Mouse (Mus musculus): ENCODE results near the gene Oxnad1. TPM values are rescaled to one million over a fixed set of nuclear protein-coding genes. Genes with fewer than 3 reads are reported as not detected.
A peak's percentile ranks its signal among the peaks of the same experiment; 100 is the strongest.

Oxnad1 gene
- total and polyA plus RNA-seq, 3 experiments, result 47.6 to 111 (median 77.7) TPM

- H3K36me3 ChIP-seq (replicated peaks in 1 of 2; ENCODE audit: control insufficient read depth in 1 of 2, insufficient read depth in 1 of 2, low read length in 1 of 2), result peaks cover 12 to 30% of the 10 kb centered on the region in 2 experiments
- H3K79me2 ChIP-seq (replicated peaks; ENCODE audit: control insufficient read depth, extremely low read depth, insufficient read depth, poor library complexity, severe bottlenecking), result peaks cover 17% of the 10 kb centered on the region
- dilution Hi-C loops (cut with MboI; ENCODE audit: extremely low pct_ligation_motif_present, extremely low pct_unique_long_range_greater_than_20kb, low sequenced_read_pairs) (no loop called here), in situ Hi-C loops (cut with MboI; ENCODE audit: low pct_ligation_motif_present, low pct_unique_long_range_greater_than_20kb, low sequenced_read_pairs) (loop anchor here (10.0 kb wide), 1 partner anchor 429 kb away; no protein-coding TSS in a partner anchor)
- peaks cover 2% of the 10 kb centered on the region for H3K9me3 ChIP-seq (replicated peaks; ENCODE audit: low read length)
- no peak overlapping the region for H3K4me2 ChIP-seq (ENCODE audit: insufficient read depth, low read depth, poor library complexity, severe bottlenecking)
- H3K27ac ChIP-seq (ENCODE audit: insufficient read depth, low read depth), result no peak overlapping the region
- H3K9ac ChIP-seq (ENCODE audit: insufficient read depth, low read depth), result no peak overlapping the region
- peaks cover 0 to 11% of the 10 kb centered on the region in 2 experiments; a peak in 2 of 4 replicates for H3K4me1 ChIP-seq (ENCODE audit: control insufficient read depth in 1 of 2, insufficient read depth in 2 of 2)
- DNase-seq (ENCODE audit: extremely low read depth), result no peak
- H3K4me3 ChIP-seq (replicated peaks in 1 of 3; ENCODE audit: low read depth in 2 of 3, low read length in 2 of 3, poor library complexity in 1 of 3), result no peak overlapping the region
- no peak for TF ChIP-seq USF1 (IDR thresholded peaks at IDR 0.05; ENCODE audit: low read depth, low read length)
- no peak for TF ChIP-seq GABPA (IDR thresholded peaks at IDR 0.05; ENCODE audit: insufficient replicate concordance, low read depth, low read length)
- TF ChIP-seq ZC3H11A (IDR thresholded peaks at IDR 0.05; ENCODE audit: low read depth, low read length), result no peak
- no peak for TF ChIP-seq SIN3A (IDR thresholded peaks at IDR 0.05; ENCODE audit: low read length)
- TF ChIP-seq MAX (IDR thresholded peaks at IDR 0.05; ENCODE audit: low read length), result no peak
- no peak for TF ChIP-seq NELFE (IDR thresholded peaks at IDR 0.05; ENCODE audit: low read depth, low read length)
- no peak for TF ChIP-seq EP300 (IDR thresholded peaks at IDR 0.05; ENCODE audit: low read length)
- TF ChIP-seq ETS1 (conservative IDR thresholded peaks at IDR 0.05; ENCODE audit: low read depth, low read length), result no peak
- no peak for TF ChIP-seq ZNF384 (IDR thresholded peaks at IDR 0.05; ENCODE audit: low read depth, low read length)
- TF ChIP-seq IRF4 (IDR thresholded peaks at IDR 0.05; ENCODE audit: low read depth, low read length), result no peak
- no peak for TF ChIP-seq POLR2AphosphoS2 (IDR thresholded peaks at IDR 0.05; ENCODE audit: low read depth, low read length)
- TF ChIP-seq JUND (conservative IDR thresholded peaks at IDR 0.05; ENCODE audit: low read depth, low read length), result no peak
- no peak for TF ChIP-seq MAFK (IDR thresholded peaks at IDR 0.05; ENCODE audit: insufficient replicate concordance, low read length)
- TF ChIP-seq BHLHE40 (IDR thresholded peaks at IDR 0.05; ENCODE audit: low read depth, low read length), result no peak
- no peak for TF ChIP-seq CHD2 (IDR thresholded peaks at IDR 0.05; ENCODE audit: low read length)
- TF ChIP-seq ZMIZ1 (IDR thresholded peaks at IDR 0.05; ENCODE audit: low read depth, low read length), result no peak
- H3K27me3 ChIP-seq (replicated peaks), result no peaks in the 10 kb centered on the region
These were observed 1.7 kb upstream of the Oxnad1 start for GRCm38 (mm10) chr14:32083466-32083865.

DNA sequence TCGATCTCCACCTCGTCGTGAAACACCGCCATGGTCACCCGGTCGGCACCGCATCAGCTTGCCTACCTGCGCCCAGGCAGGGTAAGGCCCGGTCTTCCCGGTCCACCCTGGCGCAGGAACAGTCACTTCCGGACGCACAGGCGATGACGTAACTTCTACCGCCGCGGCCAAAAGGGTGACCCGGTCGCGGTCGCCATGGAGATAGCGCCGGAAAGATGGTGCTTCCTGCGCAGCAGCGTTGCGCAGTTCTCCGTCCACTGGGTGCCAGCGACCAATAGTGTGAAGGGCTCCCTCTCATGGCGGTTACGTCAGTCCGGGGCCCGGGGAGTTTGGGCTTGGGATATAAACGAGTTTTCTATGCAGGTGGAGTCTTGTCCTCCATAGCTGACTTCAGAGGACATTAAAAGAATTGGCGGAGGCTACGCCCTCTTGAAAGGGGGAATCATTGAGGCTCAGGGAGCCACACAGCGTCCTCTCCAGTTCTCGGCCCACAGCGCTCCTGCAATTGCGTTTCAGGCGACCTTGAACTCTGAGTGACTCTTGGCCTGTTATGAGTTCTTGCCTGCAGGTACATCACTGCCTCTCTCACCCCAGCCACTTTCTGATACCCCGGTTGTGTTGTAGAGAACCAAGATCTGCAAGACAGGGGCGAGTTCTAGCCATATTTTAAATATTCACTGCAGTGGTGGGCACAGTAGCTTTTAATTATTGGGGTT lies 470 bp downstream of the Oxnad1 start, which contains the start of gene Dph3:
Gene Dph3, minus strand, starts transcription at position 244 of the 716 bp plus-strand sequence.
- Histone ChIP-seq H3K36me3 (replicated peaks in 1 of 2; ENCODE audit: control insufficient read depth in 1 of 2, insufficient read depth in 1 of 2, low read length in 1 of 2) (peaks cover 13 to 45% of the 10 kb centered on the region in 2 experiments), H3K4me1 (ENCODE audit: control insufficient read depth in 1 of 2, insufficient read depth in 2 of 2) (peaks cover 0 to 31% of the 10 kb centered on the region in 2 experiments; a peak in 2 of 4 replicates), H3K9ac (ENCODE audit: insufficient read depth, low read depth) (peak within 1 kb of the TSS; percentile 73), H3K4me3 (replicated peaks in 1 of 3; ENCODE audit: low read depth in 2 of 3, low read length in 2 of 3, poor library complexity in 1 of 3) (peak within 1 kb of the TSS; percentile 68 to 94 (median 73)), H3K9me3 (replicated peaks; ENCODE audit: low read length) (peaks cover 2% of the 10 kb centered on the region), H3K27ac (ENCODE audit: insufficient read depth, low read depth) (peak within 1 kb of the TSS; percentile 61), H3K4me2 (ENCODE audit: insufficient read depth, low read depth, poor library complexity, severe bottlenecking) (peak within 1 kb of the TSS; percentile 99), H3K79me2 (replicated peaks; ENCODE audit: control insufficient read depth, extremely low read depth, insufficient read depth, poor library complexity, severe bottlenecking) (peaks cover 26% of the 10 kb centered on the region), H3K27me3 (replicated peaks) (no peaks in the 10 kb centered on the region)
- dilution Hi-C loops (cut with MboI; ENCODE audit: extremely low pct_ligation_motif_present, extremely low pct_unique_long_range_greater_than_20kb, low sequenced_read_pairs) (no loop called here), in situ Hi-C loops (cut with MboI; ENCODE audit: low pct_ligation_motif_present, low pct_unique_long_range_greater_than_20kb, low sequenced_read_pairs) (loop anchor here (5.0 to 10.0 kb wide), 2 partner anchors 293 to 431 kb away; no protein-coding TSS in a partner anchor)
- peak; percentile 99 for DNase-seq (ENCODE audit: extremely low read depth)
- TF ChIP-seq SMC3 (IDR thresholded peaks at IDR 0.05; ENCODE audit: low read depth, low read length), result no peak
- peak; percentile 87 for TF ChIP-seq POLR2A (IDR thresholded peaks at IDR 0.05; ENCODE audit: low read depth, low read length)
- peak; percentile 87 for TF ChIP-seq SIN3A (IDR thresholded peaks at IDR 0.05; ENCODE audit: low read length)
- TF ChIP-seq TCF12 (IDR thresholded peaks at IDR 0.05; ENCODE audit: low read depth, low read length), result peak; percentile 11
- no peak for TF ChIP-seq PAX5 (IDR thresholded peaks at IDR 0.05; ENCODE audit: low read length)
- TF ChIP-seq CHD2 (IDR thresholded peaks at IDR 0.05; ENCODE audit: low read length), result no peak
- TF ChIP-seq E2F4 (IDR thresholded peaks at IDR 0.05; ENCODE audit: insufficient replicate concordance, low read depth, low read length), result no peak
- TF ChIP-seq USF1 (IDR thresholded peaks at IDR 0.05; ENCODE audit: low read depth, low read length), result no peak
- no peak for TF ChIP-seq CHD1 (IDR thresholded peaks at IDR 0.05; ENCODE audit: low read depth, low read length)
- TF ChIP-seq USF2 (conservative IDR thresholded peaks at IDR 0.05; ENCODE audit: low read depth, low read length), result no peak
- TF ChIP-seq NELFE (IDR thresholded peaks at IDR 0.05; ENCODE audit: low read depth, low read length), result peak; percentile 88
- 0 out of 2 replicates have a peak, but pooled peaks have one; percentile 39 for TF ChIP-seq MYC (IDR thresholded peaks at IDR 0.05; ENCODE audit: low read depth, low read length)
- TF ChIP-seq IRF4 (IDR thresholded peaks at IDR 0.05; ENCODE audit: low read depth, low read length), result peak; percentile 84
- peak; percentile 70; the same call in 1 of the 2 replicates for TF ChIP-seq ETS1 (conservative IDR thresholded peaks at IDR 0.05; ENCODE audit: low read depth, low read length)
- TF ChIP-seq ZKSCAN1 (IDR thresholded peaks at IDR 0.05; ENCODE audit: borderline replicate concordance, low read depth, low read length), result no peak
- no peak for TF ChIP-seq RCOR1 (conservative IDR thresholded peaks at IDR 0.05; ENCODE audit: low read depth, low read length)
- no peak for TF ChIP-seq MAFK (IDR thresholded peaks at IDR 0.05; ENCODE audit: insufficient replicate concordance, low read length)
- peak; percentile 59; the same call in 1 of the 2 replicates for TF ChIP-seq ZMIZ1 (IDR thresholded peaks at IDR 0.05; ENCODE audit: low read depth, low read length)
- TF ChIP-seq MEF2A (IDR thresholded peaks at IDR 0.05; ENCODE audit: borderline replicate concordance, low read depth, low read length), result peak; percentile 73; the same call in 1 of the 2 replicates
- TF ChIP-seq MXI1 (IDR thresholded peaks at IDR 0.05; ENCODE audit: low read depth, low read length), result peak; percentile 87
- peak; percentile 87 for TF ChIP-seq HCFC1 (IDR thresholded peaks at IDR 0.05; ENCODE audit: low read depth, low read length)
- TF ChIP-seq TBP (conservative IDR thresholded peaks at IDR 0.05; ENCODE audit: low read depth, low read length), result peak; percentile 90
- TF ChIP-seq ZNF384 (IDR thresholded peaks at IDR 0.05; ENCODE audit: low read depth, low read length), result no peak
